Mouse (Mus musculus): ENCODE measurements around the gene Gm44503.
A peak's percentile ranks its signal among the peaks of the same experiment; 100 is the strongest.

The Gm44503 gene

DNA sequence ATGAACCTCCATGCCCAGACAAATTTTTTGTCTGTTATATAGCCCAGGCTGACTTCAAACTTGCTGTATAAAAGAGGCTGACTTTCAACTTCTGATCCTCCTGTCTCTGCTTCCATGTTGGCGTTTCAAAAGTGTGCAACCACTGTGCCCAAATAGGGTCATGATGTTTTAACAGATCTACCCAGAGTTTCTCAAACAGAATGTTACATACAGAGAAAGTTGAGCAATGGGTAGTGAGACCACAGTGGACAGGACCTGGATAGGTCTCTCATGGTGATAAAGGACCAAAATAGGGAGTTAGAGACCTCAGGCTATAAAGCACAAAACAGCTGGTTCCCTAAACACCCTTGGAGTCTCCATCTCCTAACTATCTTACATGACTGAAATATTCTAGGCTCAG lies 71.8 kb downstream of the Gm44503 start:
- DNase-seq (ENCODE audit: low spot score): no peak

DNA sequence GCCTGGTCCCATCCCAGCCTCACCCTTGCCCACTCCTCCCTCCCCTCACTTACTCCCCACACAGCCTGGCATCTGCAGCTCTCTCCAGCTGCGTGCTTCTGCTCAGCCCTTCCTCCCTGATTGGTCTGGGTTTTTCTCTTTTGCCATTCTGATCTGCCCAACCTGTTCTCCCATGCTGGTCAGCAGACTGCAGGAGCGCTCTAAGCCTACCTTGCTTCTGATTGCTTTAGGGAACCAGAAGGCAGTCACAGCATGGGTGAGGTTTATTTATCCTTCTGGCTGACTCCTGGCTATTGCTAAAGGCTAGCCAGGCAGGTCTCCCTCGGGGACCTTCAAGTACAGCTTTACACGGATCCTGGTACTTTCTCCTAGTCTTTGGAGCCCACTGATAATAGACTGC lies 72.8 kb downstream of the Gm44503 start:
- DNase-seq (ENCODE audit: low spot score): no peak

DNA sequence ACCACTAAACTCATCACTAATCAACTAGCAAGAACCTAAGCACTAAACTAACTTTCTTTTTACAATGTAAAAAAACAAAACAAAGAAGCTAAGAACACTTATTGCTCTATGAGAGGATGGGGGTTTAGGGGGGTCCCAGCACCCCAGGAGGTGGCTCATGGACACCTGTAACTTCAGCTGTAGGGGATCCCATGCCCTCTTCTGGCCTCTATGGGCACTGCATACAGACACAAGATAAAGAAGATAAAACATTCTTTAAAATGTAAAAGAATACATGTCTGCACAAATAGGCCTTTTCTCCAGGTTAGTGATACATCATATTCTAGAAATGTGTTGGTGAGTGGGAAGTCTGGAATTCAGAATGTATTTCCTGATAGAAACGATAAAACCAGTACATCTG lies 74.8 kb downstream of the Gm44503 start:
- DNase-seq (ENCODE audit: low spot score): no peak

DNA sequence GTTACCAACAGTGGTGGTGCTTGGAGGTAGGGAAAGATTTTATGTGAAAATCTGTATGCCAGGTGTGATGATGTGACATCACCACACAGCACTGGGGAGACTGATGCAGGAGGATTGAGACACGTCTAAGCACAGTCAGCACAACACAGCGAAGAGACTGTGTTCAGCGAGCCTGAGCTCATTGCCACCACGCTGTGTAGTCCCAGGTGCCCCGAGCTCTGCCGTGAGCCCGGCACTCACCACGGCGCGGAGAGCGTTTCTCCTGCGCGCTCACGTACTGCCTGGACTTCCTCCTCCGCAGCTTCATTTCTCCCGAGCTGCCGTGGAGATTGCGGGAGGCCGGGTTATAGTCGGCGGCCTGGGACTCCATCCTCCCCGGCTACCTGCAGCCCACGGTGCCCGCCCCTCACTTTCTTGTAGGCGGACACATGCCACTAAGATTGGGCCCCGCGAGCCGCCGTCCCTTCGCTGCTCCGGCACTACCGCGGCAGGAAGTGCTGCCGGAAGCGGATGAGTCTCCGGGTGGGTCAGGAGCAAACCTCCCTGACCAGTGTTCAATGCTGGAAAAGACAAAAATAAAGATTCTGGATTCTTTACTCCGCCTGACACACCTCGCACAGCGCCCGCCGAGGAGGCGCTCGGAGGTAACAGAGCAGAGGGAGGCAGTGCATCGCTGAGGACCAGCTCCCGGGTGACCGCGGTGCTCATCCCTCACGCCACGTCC lies 80.7 kb downstream of the Gm44503 start:
- DNase-seq (ENCODE audit: low spot score): peak; percentile 87

DNA sequence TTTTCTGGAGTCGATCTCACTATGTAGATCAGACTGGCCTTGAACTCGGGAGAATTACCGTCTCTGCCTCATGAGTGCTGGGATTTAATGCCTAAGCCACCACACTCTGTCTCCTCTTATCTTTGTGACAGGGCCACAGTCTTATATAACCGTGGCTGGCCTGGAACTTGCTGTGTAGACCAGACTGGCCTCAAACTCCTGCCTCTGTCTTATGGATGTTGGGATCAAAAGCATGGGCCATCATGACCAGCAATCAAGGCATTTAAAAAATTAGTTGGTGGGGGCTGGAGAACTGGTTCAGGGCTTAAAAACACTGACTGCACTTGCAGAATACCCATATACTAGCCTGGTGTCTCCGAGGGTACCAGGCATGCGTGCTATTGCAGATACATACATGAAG lies 81.4 kb downstream of the Gm44503 start, which contains the start of gene Pigb:
TSS of gene Pigb (minus strand) at position 299 of the 400 bp plus-strand sequence.
- no peak for DNase-seq (ENCODE audit: low spot score)

DNA sequence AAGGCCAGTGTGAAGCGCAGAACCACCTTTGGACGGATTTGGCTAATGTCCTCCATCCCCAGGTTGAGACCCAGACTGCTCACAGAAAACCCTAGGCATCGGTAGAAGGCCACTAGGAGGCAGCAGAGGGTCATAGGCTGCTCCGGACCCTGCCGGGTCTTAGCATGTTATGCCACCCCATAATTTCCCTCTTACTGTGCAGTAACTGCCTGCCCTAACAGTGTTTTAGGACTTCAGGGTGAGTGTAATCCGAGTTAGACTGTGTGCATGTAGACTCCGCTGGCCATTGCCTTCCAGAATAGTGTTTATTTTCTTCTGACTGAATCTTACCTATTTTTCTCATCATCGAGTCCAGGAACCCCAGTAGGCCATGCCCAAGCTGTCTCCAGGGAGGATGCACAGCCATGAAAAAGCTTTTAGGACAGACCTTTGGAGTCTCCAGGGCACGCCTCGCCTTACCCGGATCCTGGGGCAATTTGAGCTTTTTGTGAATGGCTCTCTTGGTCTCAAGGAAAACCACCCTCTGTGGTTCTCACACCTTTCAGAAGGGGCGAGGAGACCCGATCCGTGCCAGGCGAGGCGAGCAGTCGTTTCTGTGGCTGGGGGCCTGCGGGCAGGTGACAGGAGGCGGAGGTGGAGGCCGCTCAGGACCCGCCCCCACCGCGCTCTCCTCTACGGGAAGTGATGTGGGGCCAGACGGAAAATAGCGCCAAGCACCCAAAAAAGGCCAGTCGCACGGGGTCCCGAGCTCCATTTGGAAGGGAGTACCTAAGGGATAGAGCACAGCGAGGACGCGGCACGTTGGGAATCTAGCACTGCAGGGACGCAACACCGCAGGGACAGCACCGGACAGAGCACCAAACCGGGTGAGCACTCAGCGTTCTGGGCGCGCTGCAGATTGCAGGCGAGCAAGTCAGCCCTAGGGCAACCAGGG lies 85.8 kb downstream of the Gm44503 start, which contains the start of gene Rab27a:
TSS of gene Rab27a (plus strand) at position 709 of the 934 bp plus-strand sequence.
- DNase-seq (ENCODE audit: low spot score): peak; percentile 71

DNA sequence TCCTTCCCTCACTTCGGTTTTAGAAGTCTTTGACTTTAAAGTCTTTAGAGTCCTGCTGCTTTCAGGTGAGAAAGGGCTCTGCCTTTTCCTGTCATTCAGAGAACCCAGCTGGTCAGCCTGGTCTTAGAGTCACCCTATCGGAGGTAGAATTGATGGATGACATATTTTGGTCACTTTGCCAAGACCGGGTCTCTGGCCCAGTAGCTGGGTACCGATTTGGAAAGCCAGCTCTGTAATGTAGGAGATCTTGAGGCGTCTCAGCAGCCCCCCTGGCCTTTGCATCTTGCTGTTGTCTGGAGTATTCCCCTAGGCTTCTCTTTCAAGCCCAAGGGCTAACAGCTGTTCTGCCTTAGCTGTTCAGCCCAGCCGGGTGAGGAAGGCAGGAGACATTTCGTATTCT lies 86.6 kb downstream of the Gm44503 start:
- DNase-seq (ENCODE audit: low spot score): no peak

DNA sequence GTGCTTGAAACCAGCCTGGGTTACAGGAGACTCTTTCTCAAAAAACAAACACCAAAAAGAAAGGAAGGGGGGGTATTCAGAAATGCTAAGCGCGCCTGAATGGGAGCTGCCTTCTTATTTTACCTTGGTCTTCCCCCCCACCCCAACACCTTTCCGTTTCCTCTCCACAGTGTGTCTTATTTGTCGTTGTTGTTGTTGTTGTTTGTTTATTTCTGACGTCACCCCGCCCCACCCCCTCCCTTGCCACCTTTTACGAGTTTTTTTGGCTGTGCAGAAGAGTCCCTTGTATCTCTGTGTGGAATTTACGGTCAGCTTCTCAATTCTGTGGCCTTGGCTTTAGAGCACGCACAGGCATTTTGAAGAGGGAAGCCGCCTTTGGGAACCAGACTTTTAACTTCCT lies 87.1 kb downstream of the Gm44503 start:
- DNase-seq (ENCODE audit: low spot score): no peak

DNA sequence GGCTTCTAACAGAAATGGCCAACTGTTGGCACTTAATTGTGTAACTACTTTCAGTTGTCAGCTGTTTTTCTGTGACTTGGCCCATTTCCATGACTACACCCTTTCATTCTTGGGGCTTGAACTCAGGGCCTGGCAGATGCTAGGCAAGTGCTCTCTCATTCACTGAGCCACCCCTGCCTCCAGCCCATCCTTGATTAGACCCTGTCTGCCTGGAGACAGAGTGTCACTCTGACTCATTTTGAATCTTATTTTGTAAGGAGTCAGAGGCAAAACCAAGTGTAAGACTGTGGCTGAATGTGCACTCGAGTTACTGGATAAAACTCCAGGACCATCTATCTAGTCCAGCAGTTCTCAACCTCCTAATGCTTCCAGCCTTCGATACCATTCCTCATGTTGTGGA lies 89.3 kb downstream of the Gm44503 start:
- no peak for DNase-seq (ENCODE audit: low spot score)

DNA sequence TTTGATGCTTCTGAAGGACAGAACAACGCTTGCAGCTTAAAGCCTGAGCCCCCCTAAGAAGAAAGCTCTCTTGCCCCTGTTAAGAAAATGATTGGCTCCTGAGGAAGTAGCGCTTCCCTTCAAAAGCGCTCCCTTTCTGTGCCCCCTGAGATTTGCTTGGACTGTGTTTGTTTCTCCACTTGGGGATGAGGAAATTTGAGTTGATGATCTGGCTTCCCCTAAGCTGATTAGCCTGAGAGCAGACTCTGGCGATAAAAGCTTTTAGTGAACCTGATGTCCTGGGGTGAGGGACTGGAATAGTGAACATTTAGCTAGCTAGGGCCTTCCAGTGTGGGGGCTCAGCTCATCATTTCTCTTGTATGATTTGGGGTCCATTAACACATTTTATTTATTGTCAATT lies 90.3 kb downstream of the Gm44503 start:
- DNase-seq (ENCODE audit: low spot score): no peak

DNA sequence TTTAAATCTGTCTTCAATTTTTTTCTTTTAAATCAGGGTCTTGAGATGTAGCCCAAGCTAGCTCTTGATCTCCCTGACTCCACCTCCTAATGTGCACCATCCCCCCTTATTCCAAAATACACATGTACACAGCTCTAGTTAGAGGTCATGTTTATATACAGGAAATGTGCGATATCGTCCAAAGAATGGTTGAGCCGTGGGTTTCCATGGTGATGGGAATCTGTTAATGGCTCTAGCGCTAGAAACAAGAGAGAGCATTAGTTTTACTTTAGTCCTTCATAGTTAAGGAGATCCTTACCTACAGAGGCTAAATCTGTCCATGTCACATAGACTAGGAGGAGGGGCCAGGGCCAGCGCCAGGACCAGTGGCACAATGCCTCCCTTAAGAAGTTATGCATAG lies 91.2 kb downstream of the Gm44503 start:
- DNase-seq (ENCODE audit: low spot score): no peak

DNA sequence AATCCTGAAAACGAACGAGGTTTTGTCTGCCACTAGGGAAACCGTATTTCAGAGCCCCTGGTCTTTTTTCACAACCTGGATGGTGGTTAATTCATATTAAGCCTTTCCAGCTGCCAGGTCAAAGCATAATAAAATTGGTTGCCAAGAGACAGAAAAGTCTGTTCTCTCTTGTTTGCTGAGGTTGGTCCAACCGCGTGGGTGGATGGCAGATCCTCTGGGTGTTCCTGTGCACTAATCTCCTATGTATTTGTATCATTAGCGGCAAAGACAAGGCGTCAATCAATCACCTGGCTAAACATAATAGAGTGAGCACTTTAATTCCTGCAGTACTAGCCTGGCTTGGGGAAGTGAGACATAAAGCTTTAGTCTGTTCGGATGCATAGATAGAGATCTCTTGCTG lies 92.0 kb downstream of the Gm44503 start:
- no peak for DNase-seq (ENCODE audit: low spot score)

DNA sequence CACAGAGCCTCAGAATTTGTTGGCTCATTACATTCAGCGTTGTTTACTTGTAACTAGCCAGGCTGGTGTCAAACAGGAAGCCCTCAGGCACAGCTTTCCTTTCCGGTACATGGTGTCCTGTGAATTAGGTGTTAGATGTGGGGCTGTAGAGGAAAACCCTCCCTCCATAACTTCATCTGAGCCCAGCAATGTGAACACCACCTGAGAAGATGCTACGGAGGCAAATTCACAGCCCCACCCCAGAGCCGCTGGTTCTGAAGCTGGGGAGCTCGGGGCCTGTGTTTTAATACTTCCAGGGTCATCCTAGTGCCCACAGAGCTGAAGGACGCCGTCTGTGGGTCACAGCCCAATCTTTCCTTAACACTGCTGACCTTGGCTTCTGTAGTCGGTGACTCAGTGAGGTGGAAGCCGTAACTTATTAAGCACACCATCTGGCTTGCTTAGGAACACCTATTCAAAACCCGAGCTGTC lies 96.8 kb downstream of the Gm44503 start:
- DNase-seq (ENCODE audit: low spot score): no peak

DNA sequence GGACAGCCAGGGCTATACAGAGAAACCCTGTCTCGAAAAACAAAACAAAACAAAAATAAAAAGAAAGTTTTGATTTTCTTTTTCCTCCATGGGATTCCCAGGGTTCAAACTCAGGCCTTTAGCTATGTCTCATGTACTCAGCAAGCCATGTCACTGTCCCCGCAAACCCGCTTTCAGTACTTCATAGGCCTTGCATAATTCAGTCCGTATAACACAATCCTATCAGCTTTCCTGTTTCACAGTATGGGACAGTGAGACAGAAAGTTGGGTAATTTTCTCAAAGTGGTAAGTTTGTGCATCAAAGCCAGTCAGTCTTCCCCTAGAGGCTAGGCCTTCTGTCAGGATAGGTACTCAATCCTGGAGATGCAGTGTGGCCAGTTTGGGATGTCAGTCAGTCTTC lies 100.6 kb downstream of the Gm44503 start:
- no peak for DNase-seq (ENCODE audit: low spot score)

DNA sequence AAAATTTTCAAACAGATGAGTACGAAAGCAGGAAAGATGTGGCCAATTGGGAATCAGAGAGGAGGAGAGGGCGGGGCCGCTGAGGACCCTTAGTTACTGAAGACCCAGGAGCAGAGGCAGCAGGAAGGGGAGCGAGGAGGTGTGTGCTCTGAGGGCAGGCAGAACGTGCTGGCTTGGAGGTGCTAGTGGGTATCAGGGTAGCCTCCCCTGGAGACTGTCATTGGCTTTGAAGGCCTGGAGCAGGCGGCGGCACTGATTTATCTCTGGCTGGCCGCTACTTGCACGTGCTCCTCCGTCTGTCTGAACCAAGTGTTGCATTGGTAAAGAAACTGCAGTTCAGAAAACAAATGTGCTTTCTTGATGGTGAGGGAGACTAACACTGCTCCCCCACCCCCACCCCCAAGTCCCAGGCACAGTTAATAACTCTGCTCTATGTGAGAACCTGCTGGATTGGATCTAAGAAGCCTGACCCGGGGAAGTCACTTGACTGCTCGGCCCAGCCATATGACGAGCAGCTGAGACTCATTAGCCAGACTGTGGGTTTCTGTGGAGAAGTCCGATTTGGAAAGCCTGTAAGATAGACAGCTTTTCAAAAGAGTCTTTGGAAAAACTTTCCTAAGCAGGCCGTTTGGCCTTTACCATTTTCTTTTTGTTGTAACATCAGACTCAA lies 105.1 kb downstream of the Gm44503 start:
- DNase-seq (ENCODE audit: low spot score): no peak
